Mouse (Mus musculus): ENCODE measurements around the gene Gm17334.

Gm17334 gene

GRCm38 (mm10) chr11:53796409-53797151 lies 23.6 kb upstream of the Gm17334 start:
- DNase-seq = no peak

- DNase-seq = no peak
Observed at GRCm38 (mm10) chr11:53795813-53796212, 22.8 kb upstream of the Gm17334 start.

- DNase-seq = peak; percentile 77
Observed at GRCm38 (mm10) chr11:53794671-53795557, 21.9 kb upstream of the Gm17334 start.

- peak; percentile 51 for DNase-seq
Observed at GRCm38 (mm10) chr11:53794015-53794414, 21.0 kb upstream of the Gm17334 start.

GRCm38 (mm10) chr11:53792986-53793385 lies 20.0 kb upstream of the Gm17334 start:
- no peak for DNase-seq

- no peak for DNase-seq
Observed at GRCm38 (mm10) chr11:53789277-53789676, 16.3 kb upstream of the Gm17334 start.

- no peak for DNase-seq
Observed at GRCm38 (mm10) chr11:53788196-53788595, 15.2 kb upstream of the Gm17334 start.

GRCm38 (mm10) chr11:53786058-53787031 lies 13.4 kb upstream of the Gm17334 start:
- no peak for DNase-seq

- no peak for DNase-seq
Observed at GRCm38 (mm10) chr11:53785311-53785936, 12.4 kb upstream of the Gm17334 start.

GRCm38 (mm10) chr11:53783288-53783687 lies 10.3 kb upstream of the Gm17334 start:
- no peak for DNase-seq

GRCm38 (mm10) chr11:53781964-53782363 lies 9.0 kb upstream of the Gm17334 start:
- DNase-seq = no peak

- DNase-seq = no peak
Observed at GRCm38 (mm10) chr11:53781201-53781775, 8.3 kb upstream of the Gm17334 start.

GRCm38 (mm10) chr11:53780262-53780661 lies 7.3 kb upstream of the Gm17334 start:
- DNase-seq = no peak

- DNase-seq = no peak
Observed at GRCm38 (mm10) chr11:53779808-53780207, 6.8 kb upstream of the Gm17334 start.

- peak; percentile 42 for DNase-seq
Observed at GRCm38 (mm10) chr11:53778455-53778854, 5.5 kb upstream of the Gm17334 start.

- no peak for DNase-seq
Observed at GRCm38 (mm10) chr11:53777736-53778135, 4.7 kb upstream of the Gm17334 start.

GRCm38 (mm10) chr11:53774659-53775255 lies 1.8 kb upstream of the Gm17334 start:
- DNase-seq = no peak

GRCm38 (mm10) chr11:53773641-53774360 lies 814 bp upstream of the Gm17334 start:
- no peak for DNase-seq

GRCm38 (mm10) chr11:53772536-53772935 lies 451 bp downstream of the Gm17334 start:
- DNase-seq = no peak

- DNase-seq = no peak
Observed at GRCm38 (mm10) chr11:53771001-53771744, 1.8 kb downstream of the Gm17334 start.
